Mouse (Mus musculus): ENCODE measurements around the gene Usp54. TPM values are rescaled to one million over a fixed set of nuclear protein-coding genes. Genes with fewer than 3 reads are reported as not detected.
"Not testable (repeated sequence)": the region's sequence is repeated elsewhere in the genome, so short reads cannot be mapped to it uniquely, and the experiment has no call there.

The Usp54 gene
- polyA plus RNA-seq, 1 experiment, result 45.0 TPM

GRCm38 (mm10) chr14:20615075-20615474 lies 25.8 kb downstream of the Usp54 start:
- DNase-seq (ENCODE audit: extremely low spot score in 1 of 2, low spot score in 1 of 2), result no peak

- DNase-seq (ENCODE audit: extremely low spot score in 1 of 2, low spot score in 1 of 2), result no peak
Measured at GRCm38 (mm10) chr14:20612820-20613219, 28.0 kb downstream of the Usp54 start.

- no peak for DNase-seq (ENCODE audit: extremely low spot score in 1 of 2, low spot score in 1 of 2)
Measured at GRCm38 (mm10) chr14:20610146-20610545, 30.7 kb downstream of the Usp54 start.

GRCm38 (mm10) chr14:20609519-20609918 lies 31.3 kb downstream of the Usp54 start:
- no peak for DNase-seq (ENCODE audit: extremely low spot score in 1 of 2, low spot score in 1 of 2)

- peak in 1 of 2 experiments; percentile 5 for DNase-seq (ENCODE audit: extremely low spot score in 1 of 2, low spot score in 1 of 2)
Measured at GRCm38 (mm10) chr14:20607396-20608126, 33.3 kb downstream of the Usp54 start.

GRCm38 (mm10) chr14:20601287-20601686 lies 39.6 kb downstream of the Usp54 start:
- DNase-seq (ENCODE audit: extremely low spot score in 1 of 2, low spot score in 1 of 2), result no peak

GRCm38 (mm10) chr14:20600203-20600602 lies 40.7 kb downstream of the Usp54 start:
- DNase-seq (ENCODE audit: extremely low spot score in 1 of 2, low spot score in 1 of 2), result no peak

- DNase-seq (ENCODE audit: extremely low spot score in 1 of 2, low spot score in 1 of 2), result no peak
Measured at GRCm38 (mm10) chr14:20599542-20599941, 41.3 kb downstream of the Usp54 start.

- peak; percentile 66 to 71 for DNase-seq (ENCODE audit: extremely low spot score in 1 of 2, low spot score in 1 of 2)
Measured at GRCm38 (mm10) chr14:20595781-20596180, 45.1 kb downstream of the Usp54 start.

GRCm38 (mm10) chr14:20587458-20587857 lies 53.4 kb downstream of the Usp54 start:
- no peak for DNase-seq (ENCODE audit: extremely low spot score in 1 of 2, low spot score in 1 of 2)

- DNase-seq (ENCODE audit: extremely low spot score in 1 of 2, low spot score in 1 of 2), result no peak
Measured at GRCm38 (mm10) chr14:20578822-20579407, 61.9 kb downstream of the Usp54 start.

GRCm38 (mm10) chr14:20576179-20576578 lies 64.7 kb downstream of the Usp54 start:
- peak; percentile 47 to 91 for DNase-seq (ENCODE audit: extremely low spot score in 1 of 2, low spot score in 1 of 2)

- not testable (repeated sequence) for DNase-seq (ENCODE audit: extremely low spot score in 1 of 2, low spot score in 1 of 2)
Measured at GRCm38 (mm10) chr14:20573196-20573595, 67.7 kb downstream of the Usp54 start.

- no peak for DNase-seq (ENCODE audit: extremely low spot score in 1 of 2, low spot score in 1 of 2)
Measured at GRCm38 (mm10) chr14:20565256-20566021, 75.4 kb downstream of the Usp54 start.

- DNase-seq (ENCODE audit: extremely low spot score in 1 of 2, low spot score in 1 of 2), result peak in 1 of 2 experiments; percentile 15
Measured at GRCm38 (mm10) chr14:20564692-20565091, 76.2 kb downstream of the Usp54 start.

GRCm38 (mm10) chr14:20561897-20562296 lies 79.0 kb downstream of the Usp54 start:
- no peak for DNase-seq (ENCODE audit: extremely low spot score in 1 of 2, low spot score in 1 of 2)

GRCm38 (mm10) chr14:20550136-20550535 lies 90.7 kb downstream of the Usp54 start:
- no peak for DNase-seq (ENCODE audit: extremely low spot score in 1 of 2, low spot score in 1 of 2)

GRCm38 (mm10) chr14:20546415-20546814 lies 94.4 kb downstream of the Usp54 start, which contains the start of gene Ppp3cb:
TSS of gene Ppp3cb (minus strand) at chr14:20546573.
- peak; percentile 46 to 86 for DNase-seq (ENCODE audit: extremely low spot score in 1 of 2, low spot score in 1 of 2)

GRCm38 (mm10) chr14:20545529-20546331 lies 95.1 kb downstream of the Usp54 start:
- DNase-seq (ENCODE audit: extremely low spot score in 1 of 2, low spot score in 1 of 2), result peak; percentile 62 to 81

All from frontal cortex, adult 2 months (tissue).